Mouse (Mus musculus) hindbrain, embryonic 12.5 days (tissue): ENCODE measurements around the gene Il12a. TPM values are rescaled to one million over a fixed set of nuclear protein-coding genes. Genes with fewer than 3 reads are reported as not detected.

ENCODE experiments used
- ATAC-seq: fragments of 200-750 bp; cut with Nextera tagmentation; 2 replicates; pipeline ENCODE4 v1.8.0; 2017; ENCODE audit warnings: moderate TSS enrichment; ENCODE audit not compliant: low FRiP score
- H3K27ac ChIP-seq: fragments of 300-500 bp; sonication (generic); 2 replicates; pipeline ENCODE4 v1.5.1; 2016; ENCODE audit warnings: mild to moderate bottlenecking
- H3K27me3 ChIP-seq: fragments of 300-500 bp; sonication (generic); 2 replicates; pipeline ENCODE4 v1.6.1; 2016; ENCODE audit warnings: mild to moderate bottlenecking
- H3K36me3 ChIP-seq: fragments of 300-500 bp; sonication (generic); 2 replicates; pipeline ENCODE4 v1.6.1; 2016; ENCODE audit warnings: mild to moderate bottlenecking
- H3K4me1 ChIP-seq: fragments of 300-500 bp; sonication (generic); 2 replicates; pipeline ENCODE4 v1.6.1; 2016
- H3K4me2 ChIP-seq: fragments of 300-500 bp; sonication (generic); replicated peaks from 2 replicates; pipeline ENCODE4 v1.6.1; 2016; ENCODE audit warnings: mild to moderate bottlenecking
- H3K4me3 ChIP-seq: fragments of 300-500 bp; sonication (generic); 2 replicates; pipeline ENCODE4 v1.5.1; 2016; ENCODE audit warnings: mild to moderate bottlenecking
- H3K9ac ChIP-seq: fragments of 300-500 bp; sonication (generic); 2 replicates; pipeline ENCODE4 v1.6.1; 2016; ENCODE audit warnings: mild to moderate bottlenecking, moderate library complexity
- H3K9me3 ChIP-seq: fragments of 300-500 bp; sonication (generic); replicated peaks from 2 replicates; pipeline ENCODE4 v1.6.1; 2016; ENCODE audit warnings: mild to moderate bottlenecking
- WGBS: fragments of 180-500 bp; shearing (Covaris S2); methylation state at CpG from one replicate; pipeline ENCODE4 v1.1.7; 2016; 5-methylcytosine and 5-hydroxymethylcytosine counted together
- polyA plus RNA-seq: library from polyadenylated mRNA; unstranded; fragments of >200 nt; fragmentation: Nextera tagmentation; extraction: Ambion mirVana; gene quantifications from 2 replicates; pipeline ENCODE4 v1.2.1, GENCODE M21; 2016

Gene Il12a
- polyA plus RNA-seq, 1 experiment from 2014 or later, result not detected

DNA sequence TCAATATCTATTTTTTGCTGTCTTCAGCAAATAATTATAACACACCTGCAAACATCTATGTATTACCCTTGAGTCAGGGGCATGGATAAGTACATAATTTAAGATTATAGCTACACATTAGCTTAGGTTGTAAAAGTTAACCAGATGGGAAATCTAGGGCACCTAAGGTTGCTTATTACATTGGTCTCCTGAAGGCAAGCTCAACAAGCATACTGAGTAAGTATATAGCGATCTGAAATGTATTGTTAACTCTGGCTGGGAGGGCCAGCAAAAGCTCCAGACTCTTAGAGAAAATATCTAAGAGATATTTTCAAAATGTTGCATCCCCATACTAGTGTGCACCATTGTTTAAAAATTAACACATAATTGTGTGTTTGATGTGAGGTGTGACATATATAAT, 22.6 kb upstream of the Il12a start:
- H3K36me3 ChIP-seq, result no peaks in the 10 kb centered on the region
- no peaks in the 10 kb centered on the region for H3K9me3 ChIP-seq
- H3K4me2 ChIP-seq, result no peak overlapping the region
- 92% methylated on average over 1 of the region's 1 CpGs for WGBS
- no peak overlapping the region for H3K9ac ChIP-seq
- no peak for ATAC-seq
- H3K27ac ChIP-seq, result no peak overlapping the region
- H3K4me1 ChIP-seq, result peaks cover 8% of the 10 kb centered on the region; the same call in 1 of the 2 replicates
- H3K27me3 ChIP-seq, result no peaks in the 10 kb centered on the region
- H3K4me3 ChIP-seq, result no peak overlapping the region

DNA sequence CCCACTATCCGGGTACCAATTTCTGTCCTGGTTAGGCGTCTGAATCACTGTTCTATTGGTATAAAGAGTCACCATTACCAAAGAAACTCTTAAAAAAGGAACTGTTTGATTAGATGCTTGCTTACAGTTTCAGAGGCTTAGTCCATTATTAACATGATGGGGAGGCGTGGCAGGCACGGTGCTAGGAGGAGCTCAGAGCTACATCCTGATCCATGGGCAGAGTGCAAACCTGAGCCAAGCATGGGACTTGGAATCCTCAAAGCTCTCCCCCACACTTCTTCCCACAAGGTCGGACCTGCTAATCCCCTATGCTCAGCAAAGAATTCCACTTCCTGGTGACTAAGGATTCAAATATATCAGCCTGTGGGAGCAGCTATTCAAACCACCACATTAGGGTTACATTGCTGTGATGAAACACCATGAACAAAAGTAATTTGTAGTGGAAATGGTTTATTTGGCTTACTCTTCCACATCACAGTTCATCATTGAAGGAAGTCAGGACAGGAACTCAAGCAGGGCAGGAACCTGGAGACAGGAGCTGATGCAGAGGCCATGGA, 20.9 kb upstream of the Il12a start:
- no peak overlapping the region for H3K4me2 ChIP-seq
- no peak overlapping the region for H3K27ac ChIP-seq
- ATAC-seq, result no peak
- no peaks in the 10 kb centered on the region for H3K9me3 ChIP-seq
- no peak overlapping the region for H3K4me3 ChIP-seq
- WGBS, result 83% methylated on average over 5 of the region's 5 CpGs
- no peak overlapping the region for H3K9ac ChIP-seq
- 0 out of 2 replicates have a peak, but pooled peaks cover 2% of the 10 kb centered on the region for H3K4me1 ChIP-seq
- no peaks in the 10 kb centered on the region for H3K36me3 ChIP-seq
- H3K27me3 ChIP-seq, result no peaks in the 10 kb centered on the region

GRCm38 (mm10) chr3:68674721-68675120, 15.7 kb upstream of the Il12a start:
- Histone ChIP-seq H3K9me3 (no peaks in the 10 kb centered on the region), H3K27me3 (no peaks in the 10 kb centered on the region), H3K4me2 (no peak overlapping the region), H3K9ac (no peak overlapping the region), H3K4me1 (no peaks in the 10 kb centered on the region), H3K27ac (no peak overlapping the region), H3K4me3 (no peak overlapping the region), H3K36me3 (no peaks in the 10 kb centered on the region)
- no peak for ATAC-seq
- WGBS, result 77% methylated on average over 2 of the region's 2 CpGs

DNA sequence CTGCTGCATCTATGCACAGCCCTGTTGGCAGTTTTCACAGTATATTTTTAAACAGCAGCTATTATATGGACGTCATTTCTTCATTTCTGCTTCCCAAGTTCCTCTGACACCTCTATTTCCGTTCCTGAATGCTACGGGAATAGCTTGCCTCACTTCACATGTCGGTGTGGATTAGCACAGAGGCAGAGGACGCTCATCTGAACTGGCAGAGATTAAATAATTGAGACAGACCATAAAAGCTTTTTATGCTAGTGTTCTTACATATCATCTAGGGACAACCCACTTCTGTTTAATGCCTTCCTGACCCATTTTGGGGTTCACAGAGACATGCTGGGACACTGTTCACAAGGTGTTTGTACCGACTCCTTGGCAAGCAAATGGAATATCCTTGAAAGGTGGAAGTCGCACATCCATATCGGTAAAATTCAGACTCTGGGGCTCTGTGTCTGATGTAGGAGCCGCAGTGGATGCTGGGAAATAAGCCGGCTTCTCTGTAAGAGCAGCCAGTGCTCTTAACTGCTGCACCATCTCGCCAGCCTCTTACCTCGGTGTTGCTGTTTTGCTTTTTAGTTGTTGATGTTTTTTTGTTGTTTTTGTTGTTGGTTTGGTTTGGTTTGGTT, 15.1 kb upstream of the Il12a start:
- Histone ChIP-seq H3K27me3 (no peaks in the 10 kb centered on the region), H3K27ac (no peak overlapping the region), H3K9me3 (no peaks in the 10 kb centered on the region), H3K4me2 (no peak overlapping the region), H3K9ac (no peak overlapping the region), H3K4me3 (no peak overlapping the region), H3K4me1 (no peaks in the 10 kb centered on the region), H3K36me3 (no peaks in the 10 kb centered on the region)
- no peak for ATAC-seq
- 90% methylated on average over 12 of the region's 12 CpGs for WGBS

- WGBS, result 76% methylated on average over 10 of the region's 10 CpGs
Measured at GRCm38 (mm10) chr3:68675980-68676678, 14.3 kb upstream of the Il12a start.

DNA sequence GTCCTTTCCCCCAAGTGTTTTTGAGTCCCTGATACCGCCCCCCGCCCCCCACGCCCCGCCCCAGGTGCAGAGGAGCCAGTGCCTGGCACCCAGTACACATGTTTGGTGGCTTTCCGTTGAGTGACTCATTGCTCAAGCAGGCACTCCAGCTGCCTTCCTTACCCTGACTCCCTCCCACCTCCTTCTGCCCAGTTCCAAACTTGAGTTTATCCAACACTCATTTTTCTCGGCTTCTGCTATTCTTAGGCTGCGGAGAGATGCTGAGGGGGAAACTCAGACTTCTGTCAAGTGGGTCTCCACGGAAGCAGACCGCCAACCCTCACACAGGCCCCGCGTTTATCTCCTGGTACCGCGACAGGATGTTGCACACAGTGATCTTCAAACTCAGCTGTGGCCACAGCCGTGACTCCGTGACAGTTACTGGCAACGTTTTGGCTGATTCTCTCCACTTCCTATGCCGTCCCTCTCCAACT, 13.6 kb upstream of the Il12a start:
- H3K4me2 ChIP-seq, result 0 out of 2 replicates have a peak overlapping the region, but pooled peaks have one; percentile 23
- WGBS, result 49% methylated on average over 15 of the region's 17 CpGs

More at GRCm38 (mm10) chr3:68675980-68676678, 14.3 kb upstream of the Il12a start:
- H3K9me3 ChIP-seq, result no peaks in the 10 kb centered on the region
- H3K4me3 ChIP-seq, result no peak overlapping the region
- H3K36me3 ChIP-seq, result no peaks in the 10 kb centered on the region
- no peak for ATAC-seq
- H3K27me3 ChIP-seq, result no peaks in the 10 kb centered on the region
- H3K27ac ChIP-seq, result no peak overlapping the region
- H3K4me2 ChIP-seq, result no peak overlapping the region
- no peaks in the 10 kb centered on the region for H3K4me1 ChIP-seq
- H3K9ac ChIP-seq, result no peak overlapping the region

DNA sequence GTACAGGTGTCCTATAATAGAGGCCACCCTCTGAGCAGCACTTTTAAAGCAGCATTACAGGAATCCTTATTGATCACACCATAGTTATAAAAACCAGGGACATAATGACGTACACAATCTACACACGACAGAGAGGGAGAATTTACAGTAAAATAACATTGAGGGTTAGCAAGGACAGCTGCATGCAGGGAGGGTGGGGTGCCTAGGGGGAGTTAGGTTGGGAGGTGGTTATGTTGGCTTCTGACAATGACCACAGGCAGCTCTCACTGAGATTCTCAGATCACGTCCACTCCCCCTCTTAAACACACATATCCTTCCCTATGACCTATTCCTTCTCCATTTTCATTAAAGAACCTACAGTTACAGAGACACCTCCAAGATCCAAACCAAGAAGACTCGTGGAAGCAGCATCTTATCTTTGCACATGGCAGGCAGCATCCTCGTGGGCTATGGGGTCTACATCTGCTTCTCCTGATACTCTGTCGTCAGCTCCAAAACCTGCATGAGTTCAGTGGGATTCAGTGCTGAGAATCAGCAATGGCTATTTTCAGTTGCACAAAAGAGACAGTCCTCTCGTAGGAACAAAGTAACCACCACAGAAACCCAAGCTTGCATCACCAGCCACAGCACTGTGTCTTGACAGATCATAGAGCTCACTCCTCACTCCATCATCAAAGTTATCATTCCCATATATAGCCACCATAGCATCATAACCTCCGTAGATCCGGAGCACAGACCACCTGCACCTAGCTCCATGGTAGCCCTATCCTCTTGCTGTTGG, 11.4 kb upstream of the Il12a start:
- 88% methylated on average over 9 of the region's 9 CpGs for WGBS
- H3K36me3 ChIP-seq, result no peaks in the 10 kb centered on the region
- H3K9me3 ChIP-seq, result no peaks in the 10 kb centered on the region
- no peak overlapping the region for H3K9ac ChIP-seq
- H3K27ac ChIP-seq, result no peak overlapping the region
- H3K27me3 ChIP-seq, result no peaks in the 10 kb centered on the region
- H3K4me2 ChIP-seq, result no peak overlapping the region
- H3K4me3 ChIP-seq, result no peak overlapping the region
- ATAC-seq, result no peak
- H3K4me1 ChIP-seq, result no peaks in the 10 kb centered on the region

More for the DNA sequence above, 13.6 kb upstream of the Il12a start:
- Histone ChIP-seq H3K27ac (no peak overlapping the region), H3K9ac (no peak overlapping the region), H3K9me3 (no peaks in the 10 kb centered on the region), H3K36me3 (no peaks in the 10 kb centered on the region), H3K27me3 (no peaks in the 10 kb centered on the region), H3K4me3 (no peak overlapping the region), H3K4me1 (no peaks in the 10 kb centered on the region)
- ATAC-seq, result no peak

DNA sequence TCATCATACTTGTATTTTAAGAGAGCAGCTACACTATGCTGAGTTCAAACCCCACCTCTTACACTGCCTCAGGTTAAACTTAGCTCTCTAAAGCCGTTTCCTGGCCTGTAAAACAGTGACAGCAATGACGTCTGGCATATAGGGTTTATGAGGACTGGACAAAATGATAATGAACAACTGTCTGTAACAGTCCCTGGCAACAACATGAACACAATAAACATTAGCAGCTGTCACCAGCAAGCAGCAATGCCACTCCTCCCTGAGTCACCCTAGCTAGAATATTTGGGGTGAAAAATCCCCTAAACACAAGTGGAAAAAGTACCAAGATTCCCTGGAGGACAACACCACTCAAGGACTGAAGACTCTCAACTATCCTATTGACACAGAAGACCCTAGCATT, 6.9 kb upstream of the Il12a start:
- Histone ChIP-seq H3K4me1 (no peaks in the 10 kb centered on the region), H3K27me3 (no peaks in the 10 kb centered on the region), H3K9me3 (no peaks in the 10 kb centered on the region), H3K9ac (no peak overlapping the region), H3K36me3 (no peaks in the 10 kb centered on the region), H3K4me3 (no peak overlapping the region), H3K27ac (no peak overlapping the region), H3K4me2 (no peak overlapping the region)
- WGBS, result 67% methylated on average over 2 of the region's 2 CpGs
- ATAC-seq, result no peak

DNA sequence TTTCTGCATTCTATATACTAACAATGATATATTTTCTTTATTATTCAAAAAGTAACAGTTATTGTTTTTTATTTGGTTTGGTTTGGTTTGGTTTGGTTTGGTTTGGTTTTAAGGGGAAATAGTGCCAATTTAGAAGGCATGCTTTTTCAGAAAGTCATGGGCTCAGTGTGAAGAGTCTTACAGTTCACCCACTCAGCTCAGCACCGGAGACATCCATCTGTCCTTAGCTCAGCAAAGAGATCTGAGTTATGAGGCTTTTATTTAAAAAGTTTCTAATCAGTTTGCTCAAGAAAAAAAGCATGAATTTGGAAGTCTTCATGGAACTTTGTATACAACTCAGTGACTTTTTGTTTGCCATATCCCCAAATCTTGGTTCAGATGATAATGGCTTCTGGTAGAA, 6.2 kb upstream of the Il12a start:
- 89% methylated on average over 1 of the region's 1 CpGs for WGBS
- Histone ChIP-seq H3K4me3 (no peak overlapping the region), H3K9ac (no peak overlapping the region), H3K36me3 (no peaks in the 10 kb centered on the region), H3K27ac (no peak overlapping the region), H3K4me2 (no peak overlapping the region), H3K9me3 (no peaks in the 10 kb centered on the region), H3K4me1 (no peaks in the 10 kb centered on the region), H3K27me3 (no peaks in the 10 kb centered on the region)
- ATAC-seq, result no peak

DNA sequence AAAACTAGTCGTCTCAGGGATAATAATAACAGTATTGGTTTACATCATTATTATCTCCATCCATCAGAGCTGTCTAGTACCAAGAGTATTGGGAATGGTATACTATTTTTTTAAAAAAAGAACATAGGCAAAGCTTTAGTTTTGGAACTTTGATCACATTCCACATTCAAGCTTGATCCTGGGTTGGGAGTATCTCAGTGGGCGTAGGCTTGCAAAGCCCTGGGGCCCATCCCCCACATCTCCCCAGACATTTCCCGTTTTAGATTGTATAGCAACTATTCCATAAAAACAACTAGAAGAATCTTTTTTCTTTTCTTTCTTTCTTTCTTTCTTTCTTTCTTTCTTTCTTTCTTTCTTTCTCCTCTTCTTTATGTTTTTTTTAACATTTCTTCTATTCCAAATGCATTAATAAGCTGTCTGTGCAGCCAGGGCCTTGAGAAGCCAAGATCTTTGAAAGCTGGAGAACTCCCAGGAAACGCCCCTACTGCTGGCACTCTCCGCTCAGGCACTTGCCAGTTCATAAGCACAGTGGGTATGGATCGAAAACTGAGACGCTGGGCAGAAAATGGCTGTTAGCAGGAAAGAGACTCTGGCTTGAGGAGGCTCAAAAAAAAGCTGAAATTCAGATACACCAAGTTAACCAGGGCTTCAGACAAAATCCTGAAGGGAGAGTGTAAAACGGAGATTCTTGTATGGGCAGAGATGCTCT, 3.4 kb upstream of the Il12a start:
- Histone ChIP-seq H3K4me2 (no peak overlapping the region), H3K9me3 (no peaks in the 10 kb centered on the region), H3K27ac (no peak overlapping the region), H3K27me3 (no peaks in the 10 kb centered on the region), H3K36me3 (no peaks in the 10 kb centered on the region), H3K9ac (no peak overlapping the region), H3K4me3 (no peak overlapping the region), H3K4me1 (no peaks in the 10 kb centered on the region)
- ATAC-seq, result no peak
- 79% methylated on average over 8 of the region's 8 CpGs for WGBS

GRCm38 (mm10) chr3:68689346-68689745, 1.1 kb upstream of the Il12a start:
- no peak overlapping the region for H3K27ac ChIP-seq
- H3K27me3 ChIP-seq, result no peaks in the 10 kb centered on the region
- H3K9me3 ChIP-seq, result no peaks in the 10 kb centered on the region
- no peaks in the 10 kb centered on the region for H3K36me3 ChIP-seq
- ATAC-seq, result no peak
- H3K4me3 ChIP-seq, result no peak overlapping the region
- H3K4me2 ChIP-seq, result no peak overlapping the region
- WGBS, result 83% methylated on average over 7 of the region's 7 CpGs
- H3K4me1 ChIP-seq, result peaks cover 9% of the 10 kb centered on the region; the same call in 1 of the 2 replicates
- no peak overlapping the region for H3K9ac ChIP-seq
